ENCODE assay signal across 18 mouse cellular contexts in genomic region chr10:107675994-107676393, GRCm38 (mm10). TPM values are rescaled to one million over a fixed set of nuclear protein-coding genes. Genes with fewer than 3 reads are reported as not detected.
"Had no signal": no experiment of that assay in that cellular context is flagged by ENCODE, and none has a peak within 500 bp of the region (broad histone marks: within the 10 kb centered on the region; RNA-seq: fewer than 3 reads in every experiment).

No protein-coding gene starts in this region.

- ATAC-seq: liver, postnatal 0 days; lung, postnatal 0 days; midbrain, embryonic 16.5 days had no signal

- H3K4me2 ChIP-seq: kidney, embryonic 15.5 days; limb, embryonic 15.5 days; liver, embryonic 11.5 days; lung, embryonic 14.5 days; midbrain, embryonic 12.5 days had no signal

- DNase-seq: kidney, postnatal 10 days; kidney, postnatal 36 days; left cerebral cortex, postnatal 4 days; liver, postnatal 0 days; lung, embryonic 14.5 days; thymus, adult 18-20 months; thymus, postnatal 36 days had no signal

- H3K27me3 ChIP-seq: kidney, embryonic 15.5 days; limb, embryonic 15.5 days; midbrain, embryonic 12.5 days had no signal

- H3K9me3 ChIP-seq: kidney, embryonic 15.5 days; limb, embryonic 15.5 days; midbrain, embryonic 12.5 days had no signal

- H3K4me3 ChIP-seq: kidney, embryonic 15.5 days; limb, embryonic 15.5 days; midbrain, embryonic 12.5 days; myocyte had no signal

- H3K4me1 ChIP-seq: kidney, embryonic 15.5 days; limb, embryonic 15.5 days; midbrain, embryonic 12.5 days had no signal

- H3K9ac ChIP-seq: kidney, embryonic 15.5 days; limb, embryonic 15.5 days; liver, embryonic 14.5 days; liver, postnatal 0 days; lung, embryonic 14.5 days; midbrain, embryonic 12.5 days had no signal

- H3K36me3 ChIP-seq: kidney, embryonic 15.5 days; limb, embryonic 15.5 days; midbrain, embryonic 12.5 days had no signal

- H3K27ac ChIP-seq: kidney, embryonic 15.5 days; limb, embryonic 15.5 days; liver, embryonic 14.5 days; macrophage; midbrain, embryonic 12.5 days had no signal

RNA-seq across cellular contexts. Expression of gene Ptprq, which starts 43.9 kb away (rescaled TPM):
- polyA plus RNA-seq: liver, embryonic 11.5 days; liver, postnatal 0 days; macrophage; small intestine, adult 2 months; spleen, adult 2 months had no signal
